Mouse (Mus musculus) olfactory bulb, adult 2 months (tissue): ENCODE measurements around the gene Sash1.

Experiments used
- CTCF ChIP-seq: fragments of 200-500 bp; IDR thresholded peaks from 2 replicates; pipeline ENCODE4 v1.5.1; 2012; ENCODE audit warnings: low read depth, mild to moderate bottlenecking, low read length, moderate library complexity; ENCODE audit not compliant: insufficient read depth
- POLR2A ChIP-seq: fragments of 200-500 bp; IDR thresholded peaks from 2 replicates; pipeline ENCODE4 v1.6.1; 2012; ENCODE audit warnings: mild to moderate bottlenecking, low read depth, low read length, moderate library complexity; ENCODE audit not compliant: insufficient read depth

- TF ChIP-seq POLR2A: no peak
- no peak for TF ChIP-seq CTCF
These were observed 125.3 kb downstream of the Sash1 start for GRCm38 (mm10) chr10:8760598-8760997.
